Mouse (Mus musculus) right cerebral cortex, postnatal 36 days (tissue): ENCODE measurements around the gene Vmn1r72.
"Not testable (repeated sequence)": the region's sequence is repeated elsewhere in the genome, so short reads cannot be mapped to it uniquely, and the experiment has no call there.

Experiments
- DNase-seq, 2 experiments: peaks; one replicate each; pipeline ENCODE4 v3.0.0; 2022; ENCODE audit warnings: low spot score in 2 of 2, mixed read lengths in 1 of 2

Gene Vmn1r72

DNA sequence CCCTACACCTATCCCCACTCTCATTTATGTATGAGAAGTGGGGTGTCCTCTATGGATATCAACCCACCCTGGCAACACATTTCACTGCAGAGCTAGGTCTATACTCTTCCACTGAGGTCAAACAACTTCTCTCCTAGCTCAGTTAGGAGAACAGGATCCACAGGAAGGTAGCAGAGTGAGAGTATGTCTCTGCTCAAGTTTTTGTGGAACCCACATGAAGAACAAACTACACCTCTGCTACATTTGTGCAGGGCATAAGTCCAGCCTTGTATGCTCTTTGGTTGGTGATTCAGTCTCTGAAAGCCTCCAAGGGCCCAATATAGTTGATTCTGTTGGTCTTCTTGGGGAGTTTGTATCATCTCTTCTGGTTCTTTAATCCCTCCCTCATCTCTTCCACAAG, at the start of gene Vmn1r72:
TSS of gene Vmn1r72 (minus strand) at position 101 of the 400 bp plus-strand sequence.
- DNase-seq = not testable (repeated sequence)

DNA sequence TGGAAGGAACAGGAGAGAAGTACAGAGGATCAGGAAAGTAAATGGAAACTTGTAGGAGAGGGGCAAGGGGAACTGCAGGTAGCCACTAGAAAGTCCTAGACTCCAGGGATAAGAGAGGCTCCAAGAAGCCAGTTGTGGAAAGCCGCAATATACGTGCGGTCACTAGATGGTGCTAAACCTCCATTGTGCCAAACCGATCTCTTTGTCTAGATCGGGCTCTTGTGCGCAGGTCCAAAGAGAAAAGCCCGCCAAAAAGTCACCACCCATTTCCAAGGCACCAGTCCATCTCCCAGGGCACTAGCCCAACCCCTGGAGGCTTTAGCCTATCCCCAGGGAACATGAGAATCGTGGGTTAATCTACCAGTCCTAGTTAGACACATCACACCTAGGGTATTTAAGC, 62.9 kb downstream of the Vmn1r72 start:
- not testable (repeated sequence) for DNase-seq
